Mouse (Mus musculus): ENCODE measurements around the gene Phkb.

DNA sequence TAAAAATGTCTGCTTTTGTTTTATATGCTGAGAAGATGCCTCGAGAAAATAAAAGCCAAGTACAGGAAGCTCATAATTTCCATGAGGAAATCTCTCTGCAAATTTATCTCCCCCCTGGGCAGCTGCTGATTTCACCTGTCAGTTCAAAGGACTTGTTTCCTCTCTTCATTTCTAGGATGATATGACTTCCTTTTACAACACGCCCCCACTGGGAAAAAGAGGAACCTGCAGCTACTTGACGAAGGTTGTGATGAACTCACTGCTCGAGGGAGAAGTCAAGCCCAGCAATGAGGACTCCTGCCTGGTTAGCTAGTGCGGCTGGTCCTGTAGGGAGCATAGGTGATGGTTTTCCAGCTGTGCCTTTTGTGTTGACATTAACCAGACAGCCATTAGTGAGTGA is 218.4 kb downstream of the Phkb start:
- TF ChIP-seq MAX (IDR thresholded peaks at IDR 0.05; ENCODE audit: low read length) (no peak), CTCF (IDR thresholded peaks at IDR 0.05 in 2 of 3, conservative IDR thresholded peaks at IDR 0.05 in 1 of 3; ENCODE audit: control insufficient read depth in 1 of 3, insufficient read depth in 1 of 3, low read depth in 2 of 3, low read length in 3 of 3, poor library complexity in 1 of 3, severe bottlenecking in 1 of 3) (peak in 2 of 3 experiments; percentile 37 to 52; a peak in 4 of 6 replicates), GATA1 (IDR thresholded peaks at IDR 0.05; ENCODE audit: low read depth, low read length) (peak; percentile 54; the same call in 1 of the 2 replicates), ZC3H11A (IDR thresholded peaks at IDR 0.05; ENCODE audit: low read depth, low read length) (no peak), POLR2A (IDR thresholded peaks at IDR 0.05; ENCODE audit: control insufficient read depth in 1 of 2, insufficient read depth in 1 of 2, low read depth in 1 of 2, low read length in 2 of 2, poor library complexity in 1 of 2) (no peak), MAZ (IDR thresholded peaks at IDR 0.05; ENCODE audit: low read depth, low read length) (0 out of 2 replicates have a peak, but pooled peaks have one; percentile 49), BHLHE40 (IDR thresholded peaks at IDR 0.05; ENCODE audit: borderline replicate concordance, low read depth, low read length) (no peak), POLR2AphosphoS2 (IDR thresholded peaks at IDR 0.05; ENCODE audit: low read length) (no peak), EP300 (IDR thresholded peaks at IDR 0.05; ENCODE audit: low read depth in 1 of 2, low read length in 2 of 2) (peak; percentile 49 to 51; a peak in 3 of 4 replicates), ZKSCAN1 (IDR thresholded peaks at IDR 0.05; ENCODE audit: low read depth, low read length) (no peak), TAL1 (IDR thresholded peaks at IDR 0.05; ENCODE audit: low read length) (no peak), HCFC1 (IDR thresholded peaks at IDR 0.05; ENCODE audit: low read depth, low read length) (no peak), MEF2A (IDR thresholded peaks at IDR 0.05; ENCODE audit: extremely low read depth, insufficient replicate concordance, low read depth, low read length, poor library complexity, severe bottlenecking) (no peak), CHD1 (IDR thresholded peaks at IDR 0.05; ENCODE audit: low read depth, low read length) (no peak)

All from MEL (cell line).